Mouse (Mus musculus) inflammation-experienced regulatory T-cells, adult 6 months (primary cell): Measurements from ENCODE around the gene Usp7. TPM values are rescaled to one million over a fixed set of nuclear protein-coding genes. Genes with fewer than 3 reads are reported as not detected.

Source experiments
- polyA plus RNA-seq, 3 experiments: library from polyadenylated mRNA; unstranded; fragments of 100-300 nt; shearing (Covaris generic); gene quantifications; one replicate each; pipeline ENCODE4 v1.2.1; 2017

Usp7 gene
- polyA plus RNA-seq, 3 experiments from 2014 or later: 27.3 to 48.2 (median 47.7) TPM

Other genes with a start within 250 kb of the Usp7 start
- gene Pmm2, start 154.6 kb downstream of the Usp7 start, polyA plus RNA-seq: 100 to 1,000 TPM in 1 of 3 experiments, 10 to 100 TPM in 2; 89.9 to 115 (median 99.3) TPM
- 10 to 100 TPM in 2 of 3 experiments, 1 to 10 TPM in 1; 8.0 to 12.6 (median 12.5) TPM for gene Tmem186, start 154.6 kb downstream of the Usp7 start, polyA plus RNA-seq
- 10 to 100 TPM; 14.0 to 53.9 (median 14.9) TPM for gene Carhsp1, start 120.2 kb downstream of the Usp7 start, polyA plus RNA-seq
- gene Gm5767, start 111.5 kb downstream of the Usp7 start, polyA plus RNA-seq: not detected
- gene 1810013L24Rik, start 37.8 kb upstream of the Usp7 start, polyA plus RNA-seq: 10 to 100 TPM; 17.9 to 21.0 (median 20.3) TPM